Mouse (Mus musculus) activated CD4-positive, CD25-positive, alpha-beta regulatory T cell, adult 9 weeks (primary cell): Measurements from ENCODE around the gene Selenbp1. TPM values are rescaled to one million over a fixed set of nuclear protein-coding genes. Genes with fewer than 3 reads are reported as not detected.

ENCODE experiments used
- polyA plus RNA-seq: library from polyadenylated mRNA; unstranded; fragments of 100-300 nt; shearing (Covaris generic); gene quantifications from one replicate; pipeline ENCODE4 v1.2.1, GENCODE M21; 2017

The Selenbp1 gene
- polyA plus RNA-seq, result 4.7 TPM

DNA sequence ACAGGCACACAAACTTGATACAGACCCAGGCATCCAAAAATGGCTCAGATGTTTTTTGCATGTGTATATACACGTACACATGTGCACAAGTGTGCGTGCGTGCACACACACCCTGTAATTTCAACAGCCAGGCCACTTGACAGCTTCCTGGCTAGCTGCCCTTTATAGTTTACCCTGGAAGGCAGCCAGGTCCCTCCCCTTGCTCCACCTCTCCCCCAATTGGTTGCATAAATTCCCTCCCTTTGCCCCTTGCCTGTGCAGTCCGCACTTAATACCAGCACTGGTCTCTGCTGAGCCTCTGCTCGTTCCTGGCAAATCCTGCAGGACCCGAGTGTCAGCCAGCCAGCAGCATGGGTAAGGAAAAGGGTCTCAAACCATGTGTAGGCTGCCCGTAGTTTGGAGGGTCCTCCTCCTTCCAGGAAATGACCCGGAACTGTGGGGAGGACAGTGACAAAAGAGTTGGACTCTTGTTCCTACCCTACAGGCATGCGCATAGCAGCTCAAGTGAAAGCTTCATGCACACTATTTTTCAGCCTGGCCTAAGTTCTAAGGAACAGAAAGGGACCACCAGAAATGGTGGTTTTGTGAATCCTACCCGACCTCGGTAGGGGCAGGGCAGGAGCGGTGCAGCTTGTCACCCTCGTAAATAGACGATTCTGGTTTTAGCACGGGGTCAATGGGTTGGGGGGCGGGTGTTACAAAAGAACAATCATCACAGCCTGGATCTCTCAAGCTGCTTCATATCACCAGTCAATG is at the start of gene Selenbp1:
Gene Selenbp1, plus strand, starts transcription at position 248 of the 756 bp plus-strand sequence.

GRCm38 (mm10) chr3:94886316-94887224 is 46.3 kb upstream of the Selenbp1 start, which contains the start of gene Psmb4:
Psmb4 (minus strand) TSS chr3:94886961.

DNA sequence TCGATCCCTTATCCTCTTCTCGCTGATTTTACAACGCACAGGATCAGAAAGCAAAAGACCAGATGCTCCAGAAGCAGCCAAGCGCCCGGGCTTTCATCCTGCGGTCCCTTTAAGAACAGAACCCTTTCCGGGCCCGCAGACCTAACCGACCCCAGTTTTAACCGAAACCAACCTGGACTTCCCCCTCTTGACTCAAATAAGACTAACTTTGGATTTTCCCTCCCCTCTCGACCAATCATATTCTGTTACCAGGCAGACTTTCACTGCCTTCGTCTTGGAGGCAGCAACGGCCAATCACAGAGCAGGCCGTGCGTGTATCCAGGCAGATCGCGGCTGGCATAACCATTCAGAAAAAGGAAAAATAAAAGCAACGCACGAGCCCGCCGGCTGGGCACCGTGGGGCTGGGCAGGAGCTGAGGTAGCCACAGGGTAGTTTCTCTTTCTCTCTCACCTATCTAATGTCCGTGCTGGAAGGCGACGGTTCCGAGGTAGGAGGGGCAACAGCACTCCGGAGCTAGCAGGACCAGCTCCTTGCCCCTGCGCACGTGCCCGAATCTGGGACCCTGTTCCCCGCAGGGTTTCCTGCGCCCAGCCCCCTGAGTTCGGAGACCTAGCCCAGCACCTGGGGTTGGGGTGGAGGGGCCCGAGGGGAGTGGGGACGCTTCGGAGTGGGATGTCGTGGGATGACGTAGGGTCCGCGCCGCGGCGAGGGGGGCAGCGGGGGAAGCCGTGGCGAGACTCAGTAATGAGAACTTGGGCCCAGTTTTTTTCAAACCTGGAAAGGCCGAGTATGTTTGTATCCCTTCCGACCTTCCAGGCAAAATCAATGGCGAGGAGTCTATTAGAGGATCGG is 21.1 kb downstream of the Selenbp1 start, which contains the start of gene Rfx5:
Gene Rfx5, plus strand, starts transcription at position 312 of the 853 bp plus-strand sequence.

GRCm38 (mm10) chr3:94974528-94975422 is 41.9 kb downstream of the Selenbp1 start, which contains the start of gene Pi4kb:
Pi4kb (plus strand) TSS chr3:94974731.

Other genes with a start within 250 kb of the Selenbp1 start
- not detected for gene Selenbp2, start 239.5 kb upstream of the Selenbp1 start, polyA plus RNA-seq
- not detected for gene Cgn, start 146.6 kb upstream of the Selenbp1 start, polyA plus RNA-seq
- 17.9 TPM for gene Pogz, start 95.5 kb upstream of the Selenbp1 start, polyA plus RNA-seq
- 382 TPM for gene Psmb4, start 46.1 kb upstream of the Selenbp1 start, polyA plus RNA-seq
- gene Rfx5, start 21.0 kb downstream of the Selenbp1 start, polyA plus RNA-seq, result 22.5 TPM
- gene Pi4kb, start 41.7 kb downstream of the Selenbp1 start, polyA plus RNA-seq, result 17.3 TPM
- gene Zfp687, start 82.4 kb downstream of the Selenbp1 start, polyA plus RNA-seq, result 84.8 TPM
- 296 TPM for gene Psmd4, start 109.6 kb downstream of the Selenbp1 start, polyA plus RNA-seq
- gene Pip5k1a, start 173.9 kb downstream of the Selenbp1 start, polyA plus RNA-seq, result 36.4 TPM
- 118 TPM for gene Vps72, start 178.0 kb downstream of the Selenbp1 start, polyA plus RNA-seq
- gene Tmod4, start 191.4 kb downstream of the Selenbp1 start, polyA plus RNA-seq, result 2.9 TPM
- 117 TPM for gene Scnm1, start 201.0 kb downstream of the Selenbp1 start, polyA plus RNA-seq
- gene Lysmd1, start 201.0 kb downstream of the Selenbp1 start, polyA plus RNA-seq, result 31.2 TPM
- 264 TPM for gene Tnfaip8l2, start 209.3 kb downstream of the Selenbp1 start, polyA plus RNA-seq
- 0.38 TPM for gene Sema6c, start 227.4 kb downstream of the Selenbp1 start, polyA plus RNA-seq